Mouse (Mus musculus) neural tube, embryonic 12.5 days (tissue): ENCODE data around the gene Fmnl2. TPM values are rescaled to one million over a fixed set of nuclear protein-coding genes. Genes with fewer than 3 reads are reported as not detected.
A peak's percentile ranks its signal among the peaks of the same experiment; 100 is the strongest.

Source experiments
- ATAC-seq: fragments of 200-750 bp; cut with Nextera tagmentation; 2 replicates; pipeline ENCODE4 v1.8.0; 2017; ENCODE audit warnings: low read depth, mild to moderate bottlenecking, moderate TSS enrichment, moderate library complexity; ENCODE audit not compliant: low FRiP score
- H3K27ac ChIP-seq: fragments of 300-500 bp; sonication (generic); 2 replicates; pipeline ENCODE4 v1.5.1; 2016
- H3K27me3 ChIP-seq: fragments of 300-500 bp; sonication (generic); replicated peaks from 2 replicates; pipeline ENCODE4 v1.6.1; 2016; ENCODE audit warnings: mild to moderate bottlenecking
- H3K36me3 ChIP-seq: fragments of 300-500 bp; sonication (generic); 2 replicates; pipeline ENCODE4 v1.6.1; 2016; ENCODE audit warnings: mild to moderate bottlenecking
- H3K4me1 ChIP-seq: fragments of 300-500 bp; sonication (generic); 2 replicates; pipeline ENCODE4 v1.6.1; 2016
- H3K4me2 ChIP-seq: fragments of 300-500 bp; sonication (generic); replicated peaks from 2 replicates; pipeline ENCODE4 v1.6.1; 2016; ENCODE audit warnings: mild to moderate bottlenecking
- H3K4me3 ChIP-seq: fragments of 300-500 bp; sonication (generic); 2 replicates; pipeline ENCODE4 v1.5.1; 2016
- H3K9ac ChIP-seq: fragments of 300-500 bp; sonication (generic); 2 replicates; pipeline ENCODE4 v1.6.1; 2016; ENCODE audit warnings: mild to moderate bottlenecking
- H3K9me3 ChIP-seq: fragments of 300-500 bp; sonication (generic); 2 replicates; pipeline ENCODE4 v1.6.1; 2016; ENCODE audit warnings: mild to moderate bottlenecking
- WGBS: fragments of 180-500 bp; shearing (Covaris S2); methylation state at CpG from one replicate; pipeline ENCODE4 v1.1.7; 2016; 5-methylcytosine and 5-hydroxymethylcytosine counted together
- polyA plus RNA-seq: library from polyadenylated mRNA; unstranded; fragments of >200 nt; fragmentation: Nextera tagmentation; extraction: Ambion mirVana; gene quantifications from 2 replicates; pipeline ENCODE4 v1.2.1, GENCODE M21; 2016

Gene Fmnl2
- polyA plus RNA-seq, 1 experiment from 2014 or later = 10.7 TPM

- Histone ChIP-seq H3K9me3 (no peaks in the 10 kb centered on the region), H3K9ac (no peak overlapping the region), H3K4me3 (no peak overlapping the region), H3K36me3 (no peaks in the 10 kb centered on the region), H3K27ac (no peak overlapping the region), H3K4me2 (no peak overlapping the region), H3K4me1 (peaks cover 7% of the 10 kb centered on the region), H3K27me3 (no peaks in the 10 kb centered on the region)
- no peak for ATAC-seq
- WGBS = 71% methylated on average over 7 of the region's 7 CpGs
Observed at GRCm38 (mm10) chr2:53006161-53006560, 148.5 kb downstream of the Fmnl2 start.

GRCm38 (mm10) chr2:53007142-53007541 is 149.5 kb downstream of the Fmnl2 start:
- H3K4me2 ChIP-seq = no peak overlapping the region
- H3K9ac ChIP-seq = no peak overlapping the region
- H3K4me3 ChIP-seq = no peak overlapping the region
- no peaks in the 10 kb centered on the region for H3K36me3 ChIP-seq
- H3K27ac ChIP-seq = no peak overlapping the region
- H3K27me3 ChIP-seq = no peaks in the 10 kb centered on the region
- ATAC-seq = 0 out of 2 replicates have a peak, but pooled peaks have one; percentile 32
- peaks cover 13% of the 10 kb centered on the region for H3K4me1 ChIP-seq
- H3K9me3 ChIP-seq = no peaks in the 10 kb centered on the region
- WGBS = 17% methylated on average over 5 of the region's 5 CpGs

GRCm38 (mm10) chr2:53013051-53013450 is 155.4 kb downstream of the Fmnl2 start:
- H3K4me3 ChIP-seq = no peak overlapping the region
- H3K4me1 ChIP-seq = peaks cover 13% of the 10 kb centered on the region
- no peaks in the 10 kb centered on the region for H3K27me3 ChIP-seq
- H3K36me3 ChIP-seq = no peaks in the 10 kb centered on the region
- no peak overlapping the region for H3K27ac ChIP-seq
- H3K9ac ChIP-seq = no peak overlapping the region
- no peak overlapping the region for H3K4me2 ChIP-seq
- WGBS = 76% methylated on average over 2 of the region's 2 CpGs
- no peaks in the 10 kb centered on the region for H3K9me3 ChIP-seq
- no peak for ATAC-seq

- H3K4me1 ChIP-seq = peaks cover 13% of the 10 kb centered on the region
- no peak for ATAC-seq
- H3K27me3 ChIP-seq = no peaks in the 10 kb centered on the region
- 80% methylated on average over 5 of the region's 5 CpGs for WGBS
- no peak overlapping the region for H3K9ac ChIP-seq
- H3K9me3 ChIP-seq = no peaks in the 10 kb centered on the region
- H3K27ac ChIP-seq = no peak overlapping the region
- no peak overlapping the region for H3K4me2 ChIP-seq
- H3K36me3 ChIP-seq = no peaks in the 10 kb centered on the region
- no peak overlapping the region for H3K4me3 ChIP-seq
Observed at GRCm38 (mm10) chr2:53014451-53014850, 156.8 kb downstream of the Fmnl2 start.

GRCm38 (mm10) chr2:53022982-53023381 is 165.3 kb downstream of the Fmnl2 start:
- no peak overlapping the region for H3K4me2 ChIP-seq

GRCm38 (mm10) chr2:53026056-53026769 is 168.6 kb downstream of the Fmnl2 start:
- no peak overlapping the region for H3K27ac ChIP-seq
- ATAC-seq = no peak
- 92% methylated on average over 5 of the region's 5 CpGs for WGBS
- H3K9me3 ChIP-seq = no peaks in the 10 kb centered on the region
- H3K27me3 ChIP-seq = no peaks in the 10 kb centered on the region
- H3K4me2 ChIP-seq = no peak overlapping the region
- no peaks in the 10 kb centered on the region for H3K4me1 ChIP-seq
- H3K4me3 ChIP-seq = no peak overlapping the region
- no peak overlapping the region for H3K9ac ChIP-seq
- no peaks in the 10 kb centered on the region for H3K36me3 ChIP-seq

More at GRCm38 (mm10) chr2:53022982-53023381, 165.3 kb downstream of the Fmnl2 start:
- Histone ChIP-seq H3K36me3 (no peaks in the 10 kb centered on the region), H3K9ac (no peak overlapping the region), H3K27ac (no peak overlapping the region), H3K4me1 (no peaks in the 10 kb centered on the region), H3K4me3 (no peak overlapping the region), H3K27me3 (no peaks in the 10 kb centered on the region), H3K9me3 (no peaks in the 10 kb centered on the region)
- 95% methylated on average over 3 of the region's 3 CpGs for WGBS
- ATAC-seq = no peak

- Histone ChIP-seq H3K36me3 (no peaks in the 10 kb centered on the region), H3K9ac (no peak overlapping the region), H3K9me3 (no peaks in the 10 kb centered on the region), H3K4me1 (no peaks in the 10 kb centered on the region), H3K4me2 (no peak overlapping the region), H3K27ac (no peak overlapping the region), H3K4me3 (no peak overlapping the region), H3K27me3 (no peaks in the 10 kb centered on the region)
- WGBS = 83% methylated on average over 1 of the region's 1 CpGs
- no peak for ATAC-seq
Observed at GRCm38 (mm10) chr2:53028868-53029267, 171.2 kb downstream of the Fmnl2 start.

- Histone ChIP-seq H3K27ac (no peak overlapping the region), H3K9ac (no peak overlapping the region)
Observed at GRCm38 (mm10) chr2:53029716-53030431, 172.2 kb downstream of the Fmnl2 start.

GRCm38 (mm10) chr2:53030432-53030826 is 172.8 kb downstream of the Fmnl2 start:
- WGBS = 75% methylated on average over 5 of the region's 5 CpGs
- Histone ChIP-seq H3K36me3 (no peaks in the 10 kb centered on the region), H3K27me3 (no peaks in the 10 kb centered on the region), H3K9ac (no peak overlapping the region), H3K9me3 (no peaks in the 10 kb centered on the region), H3K27ac (no peak overlapping the region), H3K4me1 (no peaks in the 10 kb centered on the region), H3K4me3 (no peak overlapping the region), H3K4me2 (no peak overlapping the region)
- no peak for ATAC-seq

More at GRCm38 (mm10) chr2:53029716-53030431, 172.2 kb downstream of the Fmnl2 start:
- Histone ChIP-seq H3K36me3 (no peaks in the 10 kb centered on the region), H3K4me2 (no peak overlapping the region), H3K4me3 (no peak overlapping the region), H3K27me3 (no peaks in the 10 kb centered on the region), H3K9me3 (no peaks in the 10 kb centered on the region), H3K4me1 (no peaks in the 10 kb centered on the region)
- ATAC-seq = no peak
- 72% methylated on average over 7 of the region's 7 CpGs for WGBS

- Histone ChIP-seq H3K9ac (no peak overlapping the region), H3K27ac (no peak overlapping the region)
Observed at GRCm38 (mm10) chr2:53038253-53038652, 180.6 kb downstream of the Fmnl2 start.

GRCm38 (mm10) chr2:53038737-53039136 is 181.1 kb downstream of the Fmnl2 start:
- peaks cover 17% of the 10 kb centered on the region for H3K4me1 ChIP-seq
- no peak overlapping the region for H3K9ac ChIP-seq
- no peak overlapping the region for H3K4me3 ChIP-seq
- no peak overlapping the region for H3K27ac ChIP-seq
- peak; percentile 57; the same call in 1 of the 2 replicates for ATAC-seq
- peaks cover 6% of the 10 kb centered on the region; the same call in 1 of the 2 replicates for H3K36me3 ChIP-seq
- no peaks in the 10 kb centered on the region for H3K9me3 ChIP-seq
- no peaks in the 10 kb centered on the region for H3K27me3 ChIP-seq
- 38% methylated on average over 9 of the region's 9 CpGs for WGBS
- no peak overlapping the region for H3K4me2 ChIP-seq

More at GRCm38 (mm10) chr2:53038253-53038652, 180.6 kb downstream of the Fmnl2 start:
- H3K27me3 ChIP-seq = no peaks in the 10 kb centered on the region
- peaks cover 6% of the 10 kb centered on the region; the same call in 1 of the 2 replicates for H3K36me3 ChIP-seq
- H3K4me2 ChIP-seq = no peak overlapping the region
- H3K4me3 ChIP-seq = no peak overlapping the region
- no peaks in the 10 kb centered on the region for H3K9me3 ChIP-seq
- 58% methylated on average over 2 of the region's 2 CpGs for WGBS
- ATAC-seq = peak; percentile 49; the same call in 1 of the 2 replicates
- peaks cover 17% of the 10 kb centered on the region for H3K4me1 ChIP-seq

- Histone ChIP-seq H3K4me3 (no peak overlapping the region), H3K4me1 (no peaks in the 10 kb centered on the region), H3K9ac (no peak overlapping the region), H3K36me3 (peaks cover 14% of the 10 kb centered on the region), H3K27me3 (no peaks in the 10 kb centered on the region), H3K27ac (no peak overlapping the region), H3K9me3 (no peaks in the 10 kb centered on the region), H3K4me2 (no peak overlapping the region)
- 84% methylated on average over 6 of the region's 6 CpGs for WGBS
- no peak for ATAC-seq
Observed at GRCm38 (mm10) chr2:53047031-53047430, 189.4 kb downstream of the Fmnl2 start.
